Mouse (Mus musculus): ENCODE measurements at regions not wholly inside any gene's neighbourhood (a gene's known extent, or its start where the extent isn't known, plus 50 kb on each side); places are given as distances from the start of the nearest gene placed in this dataset.

DNA sequence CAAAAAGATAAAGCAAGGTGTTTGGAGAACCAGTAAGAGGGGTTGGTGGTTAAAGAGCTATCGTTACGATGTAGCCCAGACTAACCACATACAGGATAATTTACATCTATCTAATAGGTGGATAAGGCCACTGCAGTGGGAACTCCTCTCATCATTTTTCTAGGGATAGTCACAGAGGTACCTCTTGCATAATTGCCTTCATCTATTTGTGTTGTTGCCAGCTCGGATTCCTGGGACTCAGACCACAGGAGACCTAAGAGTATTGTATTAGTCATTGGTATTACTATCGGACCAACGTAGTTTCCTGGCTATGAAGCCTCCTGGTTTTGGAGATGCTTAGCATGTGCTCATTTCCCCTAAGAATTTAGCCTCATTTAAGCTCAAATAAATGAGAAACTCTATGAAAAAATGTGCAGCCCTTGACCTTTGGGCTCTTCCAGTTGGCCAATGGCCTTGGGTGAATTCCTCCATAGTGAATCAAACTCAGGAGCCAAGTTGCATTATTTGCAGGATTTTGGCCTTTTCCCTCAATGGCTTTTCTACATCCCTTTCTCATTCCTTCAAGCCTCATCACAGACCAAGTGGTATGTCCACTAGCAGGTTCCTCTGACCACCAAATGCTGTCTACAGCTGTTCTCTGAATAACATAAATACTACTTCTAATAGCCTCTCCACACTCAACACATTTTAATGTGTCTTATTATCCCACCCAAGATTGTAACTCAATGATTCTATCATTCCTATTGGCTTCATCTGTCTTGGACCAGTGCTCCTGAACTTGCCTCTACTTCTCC is 108.6 kb downstream of the Gm12728 start:
- TF ChIP-seq POLR2A (IDR thresholded peaks at IDR 0.05; ENCODE audit: borderline replicate concordance, extremely low read depth, insufficient read depth, insufficient read length, poor library complexity, severe bottlenecking) (no peak), CTCF (IDR thresholded peaks at IDR 0.05; ENCODE audit: borderline replicate concordance, extremely low read depth, insufficient read depth, insufficient read length) (no peak)
